ENCODE assay signal across 19 mouse cellular contexts in the genomic region with DNA sequence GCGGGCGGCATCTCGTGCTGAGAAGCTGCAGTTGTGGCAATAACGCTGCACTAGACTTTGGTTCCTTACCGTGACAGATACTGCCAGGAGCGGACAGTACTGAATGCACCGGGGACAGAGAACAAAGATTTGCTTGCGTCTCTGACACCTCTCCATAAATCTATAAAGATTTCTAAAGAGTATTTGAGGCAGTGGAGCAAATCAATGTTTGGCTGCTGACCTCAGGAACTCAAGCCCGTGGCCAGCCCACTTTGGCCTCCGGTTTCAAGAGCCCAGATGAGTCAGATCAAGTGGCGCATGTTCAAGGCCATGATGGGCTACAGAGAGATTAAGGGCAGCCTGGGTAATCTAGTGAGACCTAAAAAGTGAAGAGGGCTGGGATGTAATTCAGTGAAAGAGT. TPM values are rescaled to one million over a fixed set of nuclear protein-coding genes. Genes with fewer than 3 reads are reported as not detected.
DNase-seq lines count a peak whose midpoint lies in the region; ATAC-seq and TF ChIP-seq lines count a peak whose summit lies in the region.
"Had no signal": no experiment of that assay in that cellular context is flagged by ENCODE, and none has a peak within 500 bp of the region (broad histone marks: within the 10 kb centered on the region; RNA-seq: fewer than 3 reads in every experiment).

No protein-coding gene starts in this region.

- no peak overlapping the region for H3K4me3 ChIP-seq in liver, adult 2 months (ENCODE audit: insufficient read depth, low read depth, low read length)
- H3K4me3 ChIP-seq in forebrain, embryonic 15.5 days = no peak overlapping the region
- H3K4me3 ChIP-seq: embryonic facial prominence, embryonic 10.5 days; heart, embryonic 10.5 days; hindbrain, embryonic 12.5 days had no signal

- no peaks in the 10 kb centered on the region for H3K79me2 ChIP-seq in liver, adult 2 months (ENCODE audit: control insufficient read depth, insufficient read depth, low read length)

- no peak for ATAC-seq in forebrain, embryonic 15.5 days (replicated peaks)
- ATAC-seq: forebrain, embryonic 14.5 days; hindbrain, embryonic 16.5 days; inflammation-experienced regulatory T-cells, adult 6 months had no signal

- WGBS in liver, adult 2 months = 32% methylated on average over 11 of the region's 11 CpGs
- 89% methylated on average over 11 of the region's 11 CpGs for WGBS in forebrain, embryonic 15.5 days

- no peak for TF ChIP-seq CTCF in liver, adult 2 months (IDR thresholded peaks at IDR 0.05; ENCODE audit: low read depth, low read length)

- peak; percentile 99 for DNase-seq in liver, adult 2 months (ENCODE audit: extremely low read depth, low read depth, low spot score)
- DNase-seq in liver (no peak), 3T3-L1 (ENCODE audit: low read depth, low spot score) (peak; percentile 33)
- DNase-seq in adrenal gland, adult 8-10 months = peak; percentile 89
- DNase-seq in adrenal gland, postnatal 36 days = peak; percentile 84 to 87
- no peak for DNase-seq in spleen, postnatal 4 days (ENCODE audit: low spot score in 2 of 2)
- DNase-seq: cerebellum, adult 2 months; cerebellum, postnatal 10 days; gastrocnemius, postnatal 10 days; heart, adult 18-20 months; heart, postnatal 10 days; heart, postnatal 4 days had no signal

- H3K4me2 ChIP-seq in forebrain, embryonic 15.5 days (replicated peaks) = no peak overlapping the region
- H3K4me2 ChIP-seq: hindbrain, embryonic 12.5 days had no signal

- TF ChIP-seq POLR2A in liver, adult 2 months (IDR thresholded peaks at IDR 0.05; ENCODE audit: extremely low read depth, insufficient read depth, low read length) = no peak

- H3K9me3 ChIP-seq in forebrain, embryonic 15.5 days = no peaks in the 10 kb centered on the region
- H3K9me3 ChIP-seq: embryonic facial prominence, embryonic 10.5 days; heart, embryonic 10.5 days; hindbrain, embryonic 12.5 days had no signal

- no peaks in the 10 kb centered on the region for H3K27me3 ChIP-seq in liver, adult 2 months (ENCODE audit: control insufficient read depth, insufficient read depth, low read length)
- H3K27me3 ChIP-seq in forebrain, embryonic 15.5 days = no peaks in the 10 kb centered on the region
- H3K27me3 ChIP-seq: hindbrain, embryonic 12.5 days had no signal

- no peak overlapping the region for H3K27ac ChIP-seq in liver, adult 2 months (replicated peaks; ENCODE audit: insufficient read depth, low read depth, low read length)
- no peak overlapping the region for H3K27ac ChIP-seq in forebrain, embryonic 15.5 days (replicated peaks)
- H3K27ac ChIP-seq: embryonic facial prominence, embryonic 10.5 days; heart, embryonic 10.5 days; hindbrain, embryonic 12.5 days had no signal

- H3K9ac ChIP-seq in liver, adult 2 months (ENCODE audit: low read depth, low read length) = no peak overlapping the region
- H3K9ac ChIP-seq in forebrain, embryonic 15.5 days (replicated peaks) = no peak overlapping the region
- H3K9ac ChIP-seq: hindbrain, embryonic 12.5 days had no signal

- peaks cover 35% of the 10 kb centered on the region; the same call in 1 of the 2 replicates for H3K36me3 ChIP-seq in liver, adult 2 months (ENCODE audit: control insufficient read depth, insufficient read depth, low read length)
- no peaks in the 10 kb centered on the region for H3K36me3 ChIP-seq in forebrain, embryonic 15.5 days

- H3K4me1 ChIP-seq in liver, adult 2 months (ENCODE audit: control insufficient read depth, insufficient read depth, low read length) = peaks cover 3% of the 10 kb centered on the region
- peaks cover 11% of the 10 kb centered on the region for H3K4me1 ChIP-seq in forebrain, embryonic 15.5 days

RNA-seq across cellular contexts. Expression of gene Scarb1, which starts 54.8 kb away (rescaled TPM):
- total RNA-seq in liver, adult 2 months (2014; rRNA removed) = 72.4 and 108 TPM in 2 replicates
- polyA plus RNA-seq in liver, adult 2 months (2012; rRNA removed) = 189 and 223 TPM in 2 replicates
- total RNA-seq in adrenal gland, adult 8-10 months (2022) = 1,000 to 10,000 TPM; 1,640 to 3,396 (median 2,408) TPM
- 1,000 to 10,000 TPM; 1,867 to 4,652 TPM for total RNA-seq in adrenal gland, postnatal 36 days (2021)
- polyA plus RNA-seq in forebrain, embryonic 15.5 days (2015; fragmentation: Nextera tagmentation; extraction: Ambion mirVana) = 27.7 and 28.5 TPM in 2 replicates

Comparison
In these comparisons a context has a peak if more than half of its experiments do, and no peak if none do; other contexts are left out.
1. DNase-seq: peak in liver, adult 2 months (single experiment), 3T3-L1 (single experiment), adrenal gland, adult 8-10 months (single experiment) and adrenal gland, postnatal 36 days (2 of 2); none in liver (single experiment) and spleen, postnatal 4 days (0 of 2).
2. RNA of gene Scarb1, which starts 54.8 kb away (total RNA-seq): 1,867 to 4,652 TPM in adrenal gland, postnatal 36 days and 1,640 to 3,396 TPM in adrenal gland, adult 8-10 months; 72.4 to 108 TPM in liver, adult 2 months; every median in the first group is over 10 times any median in the second.